Mouse (Mus musculus) cerebellum, postnatal 14 days (tissue): ENCODE measurements around the gene Olfr97.

ENCODE experiments used
- DNase-seq, 2 experiments: peaks; one replicate each; pipeline ENCODE4 v3.0.0; 2021; ENCODE audit warnings: mixed read lengths in 2 of 2

The Olfr97 gene

GRCm38 (mm10) chr17:37193656-37194055 is 43.5 kb downstream of the Olfr97 start, which contains the start of gene Ubd:
Gene Ubd, plus strand, starts transcription at chr17:37193892.
- DNase-seq: no peak

DNA sequence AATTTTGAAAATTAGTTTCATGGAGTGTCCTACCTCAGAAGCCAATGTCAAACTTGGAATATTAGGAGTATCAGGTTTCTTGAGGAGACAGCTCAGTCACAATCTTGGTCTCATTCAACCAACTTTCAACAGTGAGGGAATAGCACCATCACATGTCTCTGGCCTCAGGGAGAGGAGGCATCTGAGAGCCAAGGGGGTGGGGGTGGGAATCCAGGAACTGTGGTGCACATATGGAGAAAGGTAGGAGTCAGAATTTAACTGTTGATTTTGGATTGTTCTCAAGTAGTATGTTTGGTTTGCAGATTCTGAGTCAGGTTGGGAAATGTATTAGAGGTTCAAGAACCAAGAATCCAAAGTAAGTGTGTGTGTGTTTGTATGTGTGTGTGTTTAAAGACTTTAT is 44.1 kb downstream of the Olfr97 start:
- DNase-seq: no peak

- peak; percentile 81 to 84 for DNase-seq
Observed at GRCm38 (mm10) chr17:37190711-37191110, 46.4 kb downstream of the Olfr97 start.

DNA sequence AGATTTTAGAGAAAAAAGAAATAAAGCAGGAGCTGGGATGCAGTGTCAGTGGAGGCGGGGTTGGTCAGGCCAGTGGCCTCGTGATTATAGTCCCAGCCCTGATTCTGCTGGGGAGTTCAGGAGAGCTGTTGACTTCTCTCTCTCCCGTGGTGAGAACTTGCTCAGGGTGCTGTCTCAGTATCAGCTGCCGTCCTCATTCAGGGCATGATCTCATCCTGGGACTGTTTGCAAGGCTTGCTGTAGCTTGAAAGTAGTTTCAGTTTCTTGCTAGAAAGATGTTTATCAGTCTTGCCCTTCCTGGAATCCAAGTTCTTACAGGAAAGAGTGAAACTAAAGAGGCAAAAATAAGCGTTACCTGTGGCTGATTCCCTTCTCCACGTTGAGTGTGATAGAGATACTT is 51.7 kb downstream of the Olfr97 start:
- no peak for DNase-seq
